Mouse (Mus musculus): ENCODE measurements around the gene Dgki. TPM values are rescaled to one million over a fixed set of nuclear protein-coding genes. Genes with fewer than 3 reads are reported as not detected.

The Dgki gene
- polyA plus RNA-seq, 1 experiment from 2014 or later, result 0.92 TPM

DNA sequence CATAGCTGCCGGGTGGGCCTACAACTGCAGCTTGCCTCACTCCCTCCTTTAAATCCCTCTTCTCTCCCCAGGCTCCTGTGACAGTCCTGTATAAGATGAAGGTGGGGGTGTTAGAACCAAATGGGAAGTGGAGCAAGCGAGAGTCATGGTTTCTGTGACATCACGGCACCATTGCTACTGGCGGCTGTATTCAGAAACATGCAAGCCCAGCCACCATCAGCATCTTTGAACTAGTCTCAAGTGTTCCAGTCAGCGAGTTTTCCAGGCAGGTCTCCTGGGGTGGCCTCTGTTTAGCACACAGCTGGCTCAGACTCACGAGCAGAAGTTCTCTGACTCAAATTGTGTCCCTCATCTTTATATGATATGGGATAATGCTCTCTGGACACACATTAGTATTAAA lies 68.8 kb downstream of the Dgki start:
- H3K4me3 ChIP-seq, result no peak overlapping the region
- H3K27ac ChIP-seq, result no peak overlapping the region
- WGBS, result 42% methylated on average over 6 of the region's 6 CpGs
- H3K4me2 ChIP-seq, result no peak overlapping the region
- H3K4me1 ChIP-seq, result peaks cover 5% of the 10 kb centered on the region
- no peaks in the 10 kb centered on the region for H3K27me3 ChIP-seq
- no peaks in the 10 kb centered on the region for H3K36me3 ChIP-seq
- H3K9ac ChIP-seq, result no peak overlapping the region
- no peaks in the 10 kb centered on the region for H3K9me3 ChIP-seq
- ATAC-seq (ENCODE audit: insufficient number of reproducible peaks, low FRiP score, low TSS enrichment, low read depth), result no peak

DNA sequence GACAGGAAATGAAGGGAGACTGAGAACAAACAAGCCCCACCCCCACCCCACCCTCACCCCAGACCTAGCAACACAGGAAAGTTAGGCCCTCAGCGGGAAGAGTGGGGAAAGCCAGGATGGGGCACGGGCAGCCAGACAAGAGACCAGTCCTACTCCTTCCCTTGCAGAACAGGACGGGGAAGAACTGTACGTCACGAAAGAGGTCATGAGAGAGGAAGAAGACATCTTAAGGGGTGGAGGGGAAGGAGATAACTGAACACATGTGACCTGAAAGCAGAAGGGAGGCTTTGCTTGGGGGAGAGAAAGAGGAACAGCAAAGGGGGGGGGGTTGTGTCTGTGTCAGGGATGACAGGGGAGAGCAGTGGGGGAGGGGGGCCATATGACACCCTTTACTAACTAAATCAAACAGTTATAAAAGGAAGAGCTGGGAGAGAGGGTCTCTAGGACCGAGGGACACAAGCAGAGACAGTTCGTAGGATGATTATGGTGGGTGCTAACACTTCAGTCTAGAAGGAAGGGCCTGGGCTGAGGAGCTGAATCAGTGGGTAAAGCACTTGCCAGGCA lies 77.0 kb downstream of the Dgki start:
- no peaks in the 10 kb centered on the region for H3K36me3 ChIP-seq
- peaks cover 9% of the 10 kb centered on the region; the same call in 1 of the 2 replicates for H3K4me1 ChIP-seq
- no peak for ATAC-seq (ENCODE audit: insufficient number of reproducible peaks, low FRiP score, low TSS enrichment, low read depth)
- no peak overlapping the region for H3K4me3 ChIP-seq
- no peaks in the 10 kb centered on the region for H3K9me3 ChIP-seq
- 59% methylated on average over 7 of the region's 7 CpGs for WGBS
- no peaks in the 10 kb centered on the region for H3K27me3 ChIP-seq
- no peak overlapping the region for H3K4me2 ChIP-seq
- H3K27ac ChIP-seq, result no peak overlapping the region
- H3K9ac ChIP-seq, result no peak overlapping the region

GRCm38 (mm10) chr6:37222016-37222415 lies 78.0 kb downstream of the Dgki start:
- Histone ChIP-seq H3K27me3 (no peaks in the 10 kb centered on the region), H3K36me3 (no peaks in the 10 kb centered on the region), H3K4me2 (no peak overlapping the region), H3K27ac (no peak overlapping the region), H3K9me3 (no peaks in the 10 kb centered on the region), H3K4me3 (no peak overlapping the region), H3K9ac (no peak overlapping the region), H3K4me1 (peaks cover 9% of the 10 kb centered on the region; the same call in 1 of the 2 replicates)
- ATAC-seq (ENCODE audit: insufficient number of reproducible peaks, low FRiP score, low TSS enrichment, low read depth), result no peak
- WGBS, result 63% methylated on average over 6 of the region's 6 CpGs

DNA sequence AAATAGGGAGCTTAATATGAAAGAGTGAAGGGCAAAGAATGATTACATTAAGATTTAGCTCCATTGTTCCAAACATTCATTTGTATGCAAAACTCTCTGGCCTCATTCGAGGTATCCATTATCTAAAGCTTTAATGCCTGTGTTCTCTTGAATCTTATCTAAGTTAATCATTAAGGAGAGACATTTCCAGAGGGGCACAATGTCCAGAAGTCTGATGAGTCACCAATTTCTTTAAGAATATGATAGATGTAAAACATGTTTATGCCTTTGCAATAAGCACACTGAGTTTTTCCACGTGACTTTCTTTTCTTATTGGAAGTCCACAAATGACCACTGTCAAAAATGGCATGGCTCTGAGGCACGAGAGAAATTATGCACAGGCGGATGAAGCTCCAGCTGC lies 80.9 kb downstream of the Dgki start:
- H3K27me3 ChIP-seq, result no peaks in the 10 kb centered on the region
- WGBS, result 67% methylated on average over 4 of the region's 4 CpGs

GRCm38 (mm10) chr6:37216342-37216763 lies 83.6 kb downstream of the Dgki start:
- Histone ChIP-seq H3K27ac (peak overlapping the region; percentile 72), H3K4me1 (peaks cover 44% of the 10 kb centered on the region), H3K4me3 (no peak overlapping the region), H3K9ac (no peak overlapping the region), H3K9me3 (no peaks in the 10 kb centered on the region), H3K4me2 (no peak overlapping the region), H3K27me3 (no peaks in the 10 kb centered on the region), H3K36me3 (no peaks in the 10 kb centered on the region)
- WGBS, result 36% methylated on average over 4 of the region's 4 CpGs
- ATAC-seq (ENCODE audit: insufficient number of reproducible peaks, low FRiP score, low TSS enrichment, low read depth), result peak; percentile 59

More for the DNA sequence above, 80.9 kb downstream of the Dgki start:
- Histone ChIP-seq H3K4me3 (no peak overlapping the region), H3K27ac (no peak overlapping the region), H3K9ac (no peak overlapping the region), H3K4me1 (peaks cover 30% of the 10 kb centered on the region), H3K9me3 (no peaks in the 10 kb centered on the region), H3K36me3 (no peaks in the 10 kb centered on the region), H3K4me2 (no peak overlapping the region)
- ATAC-seq (ENCODE audit: insufficient number of reproducible peaks, low FRiP score, low TSS enrichment, low read depth), result no peak

GRCm38 (mm10) chr6:37215655-37216054 lies 84.3 kb downstream of the Dgki start:
- Histone ChIP-seq H3K9ac (no peak overlapping the region), H3K27me3 (no peaks in the 10 kb centered on the region), H3K4me1 (peaks cover 45% of the 10 kb centered on the region), H3K27ac (peak overlapping the region; percentile 72), H3K4me3 (no peak overlapping the region), H3K36me3 (no peaks in the 10 kb centered on the region), H3K9me3 (no peaks in the 10 kb centered on the region), H3K4me2 (no peak overlapping the region)
- ATAC-seq (ENCODE audit: insufficient number of reproducible peaks, low FRiP score, low TSS enrichment, low read depth), result no peak
- 19% methylated on average over 10 of the region's 10 CpGs for WGBS

GRCm38 (mm10) chr6:37212930-37213329 lies 87.1 kb downstream of the Dgki start:
- 46% methylated on average over 4 of the region's 4 CpGs for WGBS
- H3K9me3 ChIP-seq, result no peaks in the 10 kb centered on the region
- peaks cover 46% of the 10 kb centered on the region for H3K4me1 ChIP-seq
- no peaks in the 10 kb centered on the region for H3K36me3 ChIP-seq
- H3K9ac ChIP-seq, result no peak overlapping the region
- H3K27me3 ChIP-seq, result no peaks in the 10 kb centered on the region
- no peak for ATAC-seq (ENCODE audit: insufficient number of reproducible peaks, low FRiP score, low TSS enrichment, low read depth)
- H3K4me2 ChIP-seq, result no peak overlapping the region
- H3K27ac ChIP-seq, result no peak overlapping the region
- no peak overlapping the region for H3K4me3 ChIP-seq

- Histone ChIP-seq H3K9me3 (no peaks in the 10 kb centered on the region), H3K36me3 (no peaks in the 10 kb centered on the region), H3K4me1 (peaks cover 45% of the 10 kb centered on the region), H3K9ac (no peak overlapping the region), H3K27me3 (no peaks in the 10 kb centered on the region), H3K27ac (peak overlapping the region; percentile 57; the same call in 1 of the 2 replicates), H3K4me3 (no peak overlapping the region), H3K4me2 (no peak overlapping the region)
- no peak for ATAC-seq (ENCODE audit: insufficient number of reproducible peaks, low FRiP score, low TSS enrichment, low read depth)
- 41% methylated on average over 9 of the region's 9 CpGs for WGBS
Observed at GRCm38 (mm10) chr6:37211545-37212247, 88.3 kb downstream of the Dgki start.

GRCm38 (mm10) chr6:37202901-37203300 lies 97.1 kb downstream of the Dgki start:
- peaks cover 6% of the 10 kb centered on the region; the same call in 1 of the 2 replicates for H3K4me1 ChIP-seq
- no peaks in the 10 kb centered on the region for H3K27me3 ChIP-seq
- 52% methylated on average over 4 of the region's 4 CpGs for WGBS
- no peaks in the 10 kb centered on the region for H3K36me3 ChIP-seq
- no peak overlapping the region for H3K27ac ChIP-seq
- H3K9ac ChIP-seq, result no peak overlapping the region
- ATAC-seq (ENCODE audit: insufficient number of reproducible peaks, low FRiP score, low TSS enrichment, low read depth), result no peak
- no peaks in the 10 kb centered on the region for H3K9me3 ChIP-seq
- H3K4me3 ChIP-seq, result no peak overlapping the region
- no peak overlapping the region for H3K4me2 ChIP-seq

GRCm38 (mm10) chr6:37200840-37201239 lies 99.1 kb downstream of the Dgki start:
- no peak overlapping the region for H3K4me2 ChIP-seq
- H3K4me3 ChIP-seq, result no peak overlapping the region
- WGBS, result 80% methylated on average over 5 of the region's 5 CpGs
- no peak overlapping the region for H3K27ac ChIP-seq
- H3K4me1 ChIP-seq, result peaks cover 10% of the 10 kb centered on the region; the same call in 1 of the 2 replicates
- H3K9ac ChIP-seq, result no peak overlapping the region
- no peaks in the 10 kb centered on the region for H3K27me3 ChIP-seq
- H3K9me3 ChIP-seq, result no peaks in the 10 kb centered on the region
- H3K36me3 ChIP-seq, result no peaks in the 10 kb centered on the region
- ATAC-seq (ENCODE audit: insufficient number of reproducible peaks, low FRiP score, low TSS enrichment, low read depth), result no peak

DNA sequence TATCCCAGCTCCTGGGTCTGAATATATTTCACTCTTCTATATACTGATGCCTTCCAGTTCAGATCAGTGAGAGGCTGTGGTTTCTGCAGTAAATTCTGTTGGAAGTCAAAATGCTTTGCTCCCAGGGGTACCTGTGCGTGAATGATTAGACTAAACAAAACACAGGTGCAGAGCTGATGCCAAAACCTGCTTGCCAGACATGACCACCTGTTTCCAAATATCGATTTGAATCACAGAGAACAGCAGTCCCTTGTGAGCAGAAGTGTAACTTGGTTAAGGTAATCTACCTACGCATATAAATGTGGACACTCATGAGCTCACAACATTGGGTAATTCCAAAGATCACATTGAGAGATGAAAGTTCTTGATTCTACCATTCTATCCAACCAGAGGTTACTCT lies 100.5 kb downstream of the Dgki start:
- no peak overlapping the region for H3K4me2 ChIP-seq
- H3K4me1 ChIP-seq, result peaks cover 10% of the 10 kb centered on the region; the same call in 1 of the 2 replicates
- no peaks in the 10 kb centered on the region for H3K36me3 ChIP-seq
- ATAC-seq (ENCODE audit: insufficient number of reproducible peaks, low FRiP score, low TSS enrichment, low read depth), result no peak
- no peak overlapping the region for H3K4me3 ChIP-seq
- no peaks in the 10 kb centered on the region for H3K27me3 ChIP-seq
- H3K9me3 ChIP-seq, result no peaks in the 10 kb centered on the region
- H3K9ac ChIP-seq, result no peak overlapping the region
- no peak overlapping the region for H3K27ac ChIP-seq
- WGBS, result 67% methylated on average over 3 of the region's 3 CpGs

GRCm38 (mm10) chr6:37197745-37198144 lies 102.2 kb downstream of the Dgki start:
- H3K27ac ChIP-seq, result no peak overlapping the region
- WGBS, result 26% methylated on average over 13 of the region's 13 CpGs
- 0 out of 2 replicates have a peak, but pooled peaks have one; percentile 44 for ATAC-seq (ENCODE audit: insufficient number of reproducible peaks, low FRiP score, low TSS enrichment, low read depth)
- no peaks in the 10 kb centered on the region for H3K27me3 ChIP-seq
- H3K36me3 ChIP-seq, result no peaks in the 10 kb centered on the region
- 0 out of 2 replicates have a peak overlapping the region, but pooled peaks have one; percentile 12 for H3K4me2 ChIP-seq
- peaks cover 10% of the 10 kb centered on the region; the same call in 1 of the 2 replicates for H3K4me1 ChIP-seq
- no peaks in the 10 kb centered on the region for H3K9me3 ChIP-seq
- no peak overlapping the region for H3K9ac ChIP-seq
- no peak overlapping the region for H3K4me3 ChIP-seq

Measured in limb, embryonic 15.5 days (tissue).